Mouse (Mus musculus) left cerebral cortex, adult 9 months (tissue): ENCODE measurements around the gene Tulp2.
"Not testable (repeated sequence)": the region's sequence is repeated elsewhere in the genome, so short reads cannot be mapped to it uniquely, and the experiment has no call there.

Experiments
- DNase-seq, 2 experiments: peaks; one replicate each; pipeline ENCODE4 v3.0.0; 2022; ENCODE audit warnings: low spot score in 2 of 2

Tulp2 gene

GRCm38 (mm10) chr7:45459564-45460140 is 22.0 kb upstream of the Tulp2 start, which contains the start of gene Ftl1:
TSS of gene Ftl1 (minus strand) at chr7:45459884.
- DNase-seq, result peak; percentile 95 to 98

DNA sequence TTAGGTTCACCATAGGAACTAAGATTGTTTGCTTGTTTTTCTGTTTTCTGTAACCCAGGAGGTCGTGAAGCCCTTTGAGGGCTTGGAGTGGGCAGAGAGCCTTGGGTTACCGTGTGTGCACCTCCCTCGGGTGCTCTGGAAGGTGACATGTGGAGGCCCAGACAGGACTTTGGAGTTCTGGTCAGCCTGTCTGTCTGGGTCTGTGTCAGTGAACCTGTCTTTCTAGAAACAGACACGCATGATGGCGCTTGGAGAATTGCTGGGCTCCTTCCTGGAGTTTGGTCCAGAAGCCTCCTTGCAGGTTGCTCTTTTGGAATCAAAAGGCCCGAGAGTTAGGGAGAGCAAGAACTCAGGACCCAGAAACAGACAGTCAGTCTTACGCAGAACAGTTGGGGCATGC is 21.3 kb upstream of the Tulp2 start:
- DNase-seq, result no peak

DNA sequence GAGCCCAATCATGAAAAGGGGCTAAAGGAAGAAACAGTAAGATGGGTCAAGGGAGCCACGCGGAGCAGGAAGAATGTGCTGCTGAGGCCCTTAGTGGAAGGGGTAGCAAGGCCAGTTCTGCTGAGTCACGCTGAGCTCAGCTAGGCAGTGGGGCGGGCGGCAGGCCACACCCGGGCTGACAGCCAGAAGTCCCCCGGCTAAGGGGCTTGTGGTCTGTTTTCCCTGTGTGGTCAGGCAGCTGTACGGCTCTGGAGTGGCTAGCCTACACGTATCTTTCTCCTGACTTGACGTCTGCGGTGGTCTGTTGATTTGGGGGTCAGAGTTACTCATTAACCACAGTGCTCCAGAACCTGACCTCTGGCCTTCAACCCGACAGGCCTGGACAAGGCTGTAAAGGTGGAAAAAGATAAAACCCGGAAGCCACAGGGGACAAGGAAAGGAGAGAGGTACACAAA is 20.8 kb upstream of the Tulp2 start:
- peak in 1 of 2 experiments; percentile 49 for DNase-seq

DNA sequence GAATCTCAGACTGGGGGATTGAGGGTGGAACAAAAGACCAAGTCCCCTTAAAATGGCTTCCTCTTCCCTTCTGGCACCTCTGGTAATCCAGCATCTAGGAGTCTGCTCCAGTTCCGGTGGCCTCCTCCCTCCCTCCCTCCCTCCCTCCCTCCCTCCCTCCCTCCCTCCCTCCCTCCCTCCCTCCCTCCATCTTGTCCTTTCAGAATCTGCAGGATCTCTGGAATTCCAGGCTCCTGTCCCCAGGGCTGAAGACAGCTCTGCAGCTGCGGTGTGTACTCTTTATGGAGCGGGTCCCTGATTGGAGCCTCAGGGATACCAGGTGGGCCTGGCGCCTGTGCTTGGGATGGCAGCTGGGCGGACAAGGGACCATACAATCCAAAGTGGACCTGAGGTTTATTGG is 20.4 kb upstream of the Tulp2 start:
- no peak for DNase-seq

DNA sequence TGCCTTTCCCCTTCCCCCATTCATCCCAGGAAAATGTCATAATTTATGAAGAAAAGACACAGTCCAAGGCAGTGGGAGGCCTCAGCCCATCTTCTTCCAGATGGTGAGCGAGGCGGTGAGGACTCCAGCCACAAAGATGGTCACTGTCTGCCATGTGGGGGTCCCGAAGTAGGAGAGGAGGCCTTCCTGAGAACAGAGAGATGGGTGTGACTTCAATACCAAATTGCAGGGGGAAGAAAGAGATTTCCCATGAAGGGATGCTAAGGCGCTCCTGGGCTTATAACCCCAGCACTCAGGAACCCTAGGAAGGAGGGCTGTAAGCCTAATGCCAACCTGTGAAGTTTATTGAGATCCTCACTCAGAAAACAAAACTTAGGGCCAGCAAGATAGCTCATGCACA is 19.9 kb upstream of the Tulp2 start:
- no peak for DNase-seq

DNA sequence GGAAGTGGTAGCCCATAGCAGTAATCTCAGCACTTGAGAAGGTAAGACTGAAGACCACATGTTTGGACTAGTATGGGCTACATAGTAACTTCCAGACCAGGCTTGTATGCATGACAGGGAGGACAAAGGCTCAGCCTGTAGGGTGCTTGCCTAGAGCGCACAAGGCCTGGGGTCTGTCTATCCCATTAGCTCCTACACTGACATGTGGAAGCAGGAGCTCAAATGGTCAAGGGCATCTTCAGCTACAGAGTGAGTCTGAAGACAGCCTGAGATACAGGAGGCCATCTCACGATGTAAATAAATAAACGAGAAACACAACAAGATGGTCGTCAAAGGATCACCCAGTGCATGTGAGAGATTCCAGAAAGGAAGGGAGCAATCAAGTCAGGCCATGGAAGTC is 19.4 kb upstream of the Tulp2 start:
- DNase-seq, result no peak

- not testable (repeated sequence) for DNase-seq
Measured at GRCm38 (mm10) chr7:45462868-45463267, 18.8 kb upstream of the Tulp2 start.

DNA sequence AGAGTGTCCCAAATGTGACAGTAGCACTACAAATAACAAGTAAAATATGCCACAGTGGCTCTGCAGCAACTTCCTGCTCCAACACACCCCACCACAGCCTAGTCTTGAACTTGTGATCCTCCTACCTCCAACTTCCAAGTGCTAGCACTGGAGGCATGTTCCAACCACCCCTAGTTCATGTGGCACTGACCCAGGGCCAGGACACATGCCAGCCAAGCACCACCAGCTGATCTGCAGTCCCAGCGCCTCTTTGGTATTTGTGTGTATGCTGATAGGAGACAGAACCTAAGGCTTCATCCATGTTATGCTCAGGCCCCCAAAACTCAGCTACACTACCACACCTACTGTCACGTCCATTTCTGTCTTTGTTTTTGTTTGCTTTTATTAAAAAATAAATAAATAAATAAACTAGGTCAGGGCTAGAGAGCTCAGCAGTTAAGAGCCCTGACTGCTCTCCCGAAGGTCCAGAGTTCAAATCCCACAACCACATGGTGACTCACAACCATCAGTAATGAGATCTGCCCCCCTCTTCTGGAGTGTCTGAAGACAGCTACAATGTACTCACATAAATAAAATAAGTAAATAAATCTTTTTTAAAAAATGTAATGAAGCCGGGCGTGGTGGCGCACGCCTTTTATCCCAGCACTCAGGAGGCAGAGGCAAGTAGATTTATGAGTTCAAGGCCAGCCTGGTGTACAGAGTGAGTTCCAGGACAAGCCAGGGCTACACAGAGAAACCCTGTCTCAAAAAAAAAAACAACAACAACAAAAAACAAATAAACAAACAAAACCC is 17.5 kb upstream of the Tulp2 start:
- no peak for DNase-seq

DNA sequence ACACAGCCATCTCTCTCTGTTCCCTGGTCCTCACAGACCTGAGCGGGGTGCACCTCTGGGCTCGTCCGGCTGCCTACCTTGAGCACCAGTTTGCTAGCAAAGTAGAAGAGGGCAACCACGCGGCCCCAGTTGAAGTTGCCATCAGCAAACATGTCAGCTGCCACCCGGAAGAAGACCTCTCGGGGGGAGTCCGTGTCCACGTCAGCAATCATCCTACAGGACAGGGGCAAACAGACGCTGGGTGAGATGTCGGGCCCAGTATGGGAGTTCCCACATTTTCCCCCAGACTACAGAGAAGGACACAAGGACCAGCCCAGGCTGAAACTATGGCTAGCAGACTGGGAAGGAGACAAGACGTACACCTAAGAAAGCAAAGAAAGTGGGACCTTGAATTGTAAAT is 16.6 kb upstream of the Tulp2 start:
- DNase-seq, result no peak

GRCm38 (mm10) chr7:45465549-45465948 is 16.1 kb upstream of the Tulp2 start:
- no peak for DNase-seq

GRCm38 (mm10) chr7:45466283-45467089 is 15.2 kb upstream of the Tulp2 start, which contains the start of gene Bax:
TSS of gene Bax (minus strand) at chr7:45466898.
- peak; percentile 90 to 97 for DNase-seq

DNA sequence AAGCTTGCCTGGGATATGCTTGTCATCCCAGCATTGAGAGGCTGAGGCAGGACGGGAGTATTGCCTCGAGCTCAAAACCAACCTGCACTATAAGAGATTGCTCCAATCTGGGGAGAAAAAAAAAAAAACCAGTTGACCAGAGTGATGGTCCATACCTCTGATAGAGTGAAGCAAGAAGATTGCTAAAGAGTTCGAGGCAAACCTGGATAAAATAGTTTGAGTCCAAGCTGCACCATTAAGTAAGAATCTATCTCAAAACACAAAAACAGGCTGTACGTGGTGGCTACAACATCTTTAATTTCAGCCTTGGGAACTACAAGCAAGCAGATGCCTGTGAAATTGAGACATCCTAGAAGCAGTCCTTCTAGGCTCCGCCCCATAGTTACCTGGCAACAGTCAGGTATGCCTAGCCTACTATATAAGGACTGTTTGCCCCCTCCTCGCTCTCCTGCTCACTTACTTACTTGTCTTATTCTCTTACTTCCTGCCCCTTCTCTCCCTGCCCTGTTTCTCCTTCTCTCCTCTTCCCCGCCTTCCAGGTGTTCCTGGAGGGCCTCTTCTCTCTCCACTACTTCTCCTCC is 14.5 kb upstream of the Tulp2 start:
- DNase-seq, result no peak

DNA sequence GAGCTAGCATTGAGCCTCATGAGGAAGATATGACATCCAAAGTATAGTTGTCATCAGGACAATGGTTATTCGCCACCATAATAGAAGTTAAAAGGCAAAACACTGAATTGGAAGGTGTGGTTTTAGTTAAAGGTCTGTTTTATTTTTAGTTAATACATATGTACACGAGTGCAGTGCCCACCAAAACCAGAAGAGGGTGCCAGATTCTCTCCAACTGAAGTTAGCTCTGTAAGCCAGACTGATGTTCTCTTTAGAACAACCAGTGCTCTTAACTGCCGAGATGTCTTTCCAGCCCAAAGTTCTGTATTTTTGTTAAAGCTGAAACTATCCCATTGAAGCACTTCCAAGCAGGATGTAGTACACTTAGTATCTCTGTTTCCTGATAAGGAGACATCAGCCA is 10.8 kb upstream of the Tulp2 start:
- DNase-seq, result peak in 1 of 2 experiments; percentile 84

DNA sequence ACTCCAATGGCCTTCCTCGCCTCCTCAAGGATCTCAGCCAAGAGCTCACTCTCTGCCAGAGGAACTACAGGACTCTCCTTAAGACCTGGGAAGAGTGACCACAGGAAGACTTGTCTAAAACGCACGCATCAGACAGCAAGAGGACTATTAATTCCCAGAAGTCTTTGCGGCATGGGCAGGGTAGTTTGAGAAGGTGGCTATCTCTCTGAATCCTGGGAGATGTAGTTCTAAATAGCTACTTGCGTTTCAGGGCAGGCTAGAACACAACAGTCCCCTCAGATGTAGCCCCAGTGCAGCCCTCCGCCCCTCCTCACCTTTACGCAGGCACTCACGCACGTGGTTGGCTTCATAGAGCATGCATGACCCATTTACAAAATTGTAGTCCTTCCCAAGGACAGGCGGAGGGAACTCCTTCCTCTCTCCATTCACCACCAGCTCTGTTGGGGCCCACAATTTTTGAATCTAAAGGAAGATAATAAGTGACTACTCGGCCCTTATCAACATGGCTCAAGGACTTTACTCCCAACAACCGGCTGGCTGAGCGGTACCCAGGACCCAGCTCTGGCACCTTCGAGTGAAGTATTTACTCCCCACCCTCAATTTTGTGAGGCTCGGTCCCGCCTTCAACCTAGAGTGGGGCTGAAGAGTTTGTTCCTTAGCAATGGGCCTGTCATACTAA is 6.2 kb upstream of the Tulp2 start:
- peak in 1 of 2 experiments; percentile 47 for DNase-seq

GRCm38 (mm10) chr7:45476453-45476852 is 5.2 kb upstream of the Tulp2 start:
- DNase-seq, result no peak

DNA sequence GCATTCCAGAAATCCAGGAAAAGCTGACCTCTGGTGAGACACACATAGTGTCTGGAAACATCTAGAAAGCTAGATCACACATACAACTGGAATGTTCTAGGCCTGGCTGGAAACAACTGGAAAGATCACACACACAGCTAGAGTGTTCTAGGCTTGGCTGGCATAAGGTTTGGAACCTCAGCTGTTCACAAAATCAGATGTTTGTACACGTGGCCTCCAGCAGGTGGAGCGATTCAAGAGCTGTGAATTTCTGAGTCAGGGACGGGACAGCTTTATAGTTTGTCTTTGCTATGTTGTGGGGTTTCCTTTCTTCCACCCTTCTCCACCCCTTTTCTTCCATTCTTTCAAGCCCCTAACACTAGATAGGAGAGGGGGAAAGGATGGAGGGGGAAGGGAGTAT is 4.7 kb upstream of the Tulp2 start:
- DNase-seq, result peak in 1 of 2 experiments; percentile 62

- no peak for DNase-seq
Measured at GRCm38 (mm10) chr7:45478774-45479173, 2.9 kb upstream of the Tulp2 start.

GRCm38 (mm10) chr7:45480310-45480709 is 1.4 kb upstream of the Tulp2 start:
- DNase-seq, result not testable (repeated sequence)

GRCm38 (mm10) chr7:45482166-45482565 is 489 bp downstream of the Tulp2 start:
- DNase-seq, result no peak

GRCm38 (mm10) chr7:45484985-45485384 is 3.3 kb downstream of the Tulp2 start:
- not testable (repeated sequence) for DNase-seq

- no peak for DNase-seq
Measured at GRCm38 (mm10) chr7:45486158-45486557, 4.5 kb downstream of the Tulp2 start.
